Mouse (Mus musculus): ENCODE measurements around the gene Cd68. TPM values are rescaled to one million over a fixed set of nuclear protein-coding genes. Genes with fewer than 3 reads are reported as not detected.
A peak's percentile ranks its signal among the peaks of the same experiment; 100 is the strongest.

Cd68 gene
- total RNA-seq, 2 experiments from 2014 or later = 13.1 to 18.5 TPM

GRCm38 (mm10) chr11:69671726-69672124, 5.8 kb upstream of the Cd68 start:
- no peak for DNase-seq (ENCODE audit: low spot score in 2 of 2)

DNA sequence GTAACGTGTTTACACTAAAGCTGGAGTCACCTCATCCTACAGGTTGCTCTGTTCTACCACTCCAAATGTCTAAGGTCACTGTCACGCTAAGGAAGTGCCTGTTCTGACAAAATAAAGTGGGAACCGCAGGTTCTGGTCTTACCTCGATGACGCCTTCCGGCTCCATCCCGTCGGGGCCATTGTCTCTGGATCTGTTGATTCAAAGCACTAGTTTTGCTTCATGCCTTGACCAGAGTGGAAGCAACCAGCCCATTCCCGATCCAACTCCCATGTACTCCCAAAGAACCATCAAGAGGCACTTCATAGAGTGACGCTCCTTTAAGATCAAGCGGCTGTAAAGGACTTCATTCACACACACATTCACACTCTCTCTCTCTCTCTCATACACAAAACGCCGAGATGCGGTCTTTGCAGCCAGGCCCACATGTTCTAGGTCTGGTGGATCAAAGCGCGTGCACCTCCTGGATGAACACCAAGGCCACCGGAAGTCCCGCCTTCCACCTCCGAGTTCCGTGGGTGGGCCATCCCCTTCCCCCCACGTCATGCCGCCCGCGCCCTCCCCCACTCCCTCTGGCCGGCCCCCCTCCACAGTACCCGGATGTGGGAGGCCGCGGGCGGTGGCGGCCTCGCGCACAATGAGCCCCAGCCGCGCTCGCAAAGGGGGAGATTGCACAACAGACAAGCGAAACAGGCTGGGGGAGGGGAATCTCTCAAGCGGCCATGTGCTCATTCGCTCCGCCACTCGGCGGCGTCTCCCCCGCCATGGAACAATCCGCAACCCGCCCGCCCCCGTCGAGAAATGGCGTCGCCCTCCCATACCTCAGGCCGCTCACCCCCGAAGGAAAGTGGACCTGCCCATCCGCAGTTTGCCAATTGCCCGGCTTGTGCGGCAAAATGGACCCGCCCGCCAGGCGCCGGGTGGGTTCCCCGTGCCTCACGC, 5.1 kb upstream of the Cd68 start:
- DNase-seq (ENCODE audit: low spot score in 2 of 2) = peak; percentile 91 to 96

DNA sequence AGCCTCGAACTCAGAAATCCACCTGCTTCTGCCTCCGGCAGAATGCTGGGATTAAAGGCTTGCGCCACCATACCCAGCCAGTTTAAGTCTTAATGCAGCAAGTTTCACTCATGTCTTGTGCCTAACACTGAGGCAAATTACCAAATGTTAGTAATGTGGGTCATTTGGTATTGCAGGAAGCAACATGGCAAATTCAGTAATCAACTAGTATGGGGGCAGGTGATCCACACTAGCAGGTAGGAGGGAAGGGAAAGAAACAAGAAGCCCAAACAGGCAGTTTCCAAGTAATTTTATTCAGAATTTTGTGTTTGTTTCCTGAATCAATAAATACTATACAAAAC, 682 bp upstream of the Cd68 start:
- no peak for DNase-seq (ENCODE audit: low spot score in 2 of 2)

DNA sequence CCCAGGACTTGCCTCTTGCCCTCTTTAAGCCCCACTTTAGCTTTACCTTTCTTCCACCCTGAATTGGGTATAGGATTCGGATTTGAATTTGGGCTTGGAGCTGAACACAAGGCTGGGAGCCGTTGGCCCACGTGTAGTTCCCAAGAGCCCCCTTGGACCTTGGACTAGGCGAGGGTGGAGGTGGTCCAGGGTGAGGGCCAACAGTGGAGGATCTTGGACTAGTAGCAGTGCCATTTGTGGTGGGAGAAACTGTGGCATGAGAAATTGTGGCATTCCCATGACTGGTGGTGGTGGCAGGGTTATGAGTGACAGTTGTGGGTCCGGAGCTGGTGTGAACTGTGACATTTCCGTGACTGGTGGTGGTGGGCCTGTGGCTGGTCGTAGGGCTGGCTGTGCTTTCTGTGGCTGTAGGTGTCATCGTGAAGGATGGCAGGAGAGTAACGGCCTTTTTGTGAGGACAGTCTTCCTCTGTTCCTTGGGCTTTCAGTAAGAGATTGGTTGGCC, 444 bp downstream of the Cd68 start:
- no peak for DNase-seq (ENCODE audit: low spot score in 2 of 2)

DNA sequence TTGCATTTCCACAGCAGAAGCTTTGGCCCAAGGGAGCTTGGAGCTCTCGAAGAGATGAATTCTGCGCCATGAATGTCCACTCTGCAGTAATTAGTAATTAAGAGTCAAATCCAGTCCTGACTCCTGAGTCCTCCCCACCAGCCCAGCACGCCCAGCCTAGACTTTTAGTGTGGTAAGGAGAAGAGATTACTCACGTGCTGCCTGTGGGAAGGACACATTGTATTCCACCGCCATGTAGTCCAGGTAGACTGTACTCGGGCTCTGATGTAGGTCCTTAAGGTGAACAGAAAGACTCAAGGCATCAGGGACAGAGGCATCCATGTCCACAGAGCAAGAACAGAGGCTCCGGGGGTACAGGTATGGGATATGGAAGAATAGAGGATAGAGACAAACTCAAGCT, 1.1 kb downstream of the Cd68 start:
- DNase-seq (ENCODE audit: low spot score in 2 of 2) = no peak

DNA sequence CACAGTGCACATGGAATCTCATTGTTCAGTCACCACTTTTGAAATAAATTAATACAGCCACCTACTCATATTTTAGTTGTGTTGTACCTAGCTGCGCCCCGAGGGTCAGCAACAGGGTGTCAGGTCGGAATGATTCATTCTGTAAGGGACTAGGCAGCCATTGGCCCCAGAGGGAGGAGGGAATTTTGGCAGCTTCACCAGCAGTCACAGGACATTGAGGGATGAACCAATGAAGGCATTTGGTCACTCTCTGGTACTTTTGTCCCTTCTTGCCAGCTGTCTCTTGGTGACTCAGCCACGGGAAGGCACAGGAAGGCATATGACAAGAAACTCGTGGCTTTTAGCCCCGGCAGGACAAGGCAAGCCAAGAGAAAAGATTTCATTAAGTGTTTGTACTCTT, 2.2 kb downstream of the Cd68 start:
- DNase-seq (ENCODE audit: low spot score in 2 of 2) = no peak

GRCm38 (mm10) chr11:69662967-69663671, 2.8 kb downstream of the Cd68 start:
- DNase-seq (ENCODE audit: low spot score in 2 of 2) = no peak

DNA sequence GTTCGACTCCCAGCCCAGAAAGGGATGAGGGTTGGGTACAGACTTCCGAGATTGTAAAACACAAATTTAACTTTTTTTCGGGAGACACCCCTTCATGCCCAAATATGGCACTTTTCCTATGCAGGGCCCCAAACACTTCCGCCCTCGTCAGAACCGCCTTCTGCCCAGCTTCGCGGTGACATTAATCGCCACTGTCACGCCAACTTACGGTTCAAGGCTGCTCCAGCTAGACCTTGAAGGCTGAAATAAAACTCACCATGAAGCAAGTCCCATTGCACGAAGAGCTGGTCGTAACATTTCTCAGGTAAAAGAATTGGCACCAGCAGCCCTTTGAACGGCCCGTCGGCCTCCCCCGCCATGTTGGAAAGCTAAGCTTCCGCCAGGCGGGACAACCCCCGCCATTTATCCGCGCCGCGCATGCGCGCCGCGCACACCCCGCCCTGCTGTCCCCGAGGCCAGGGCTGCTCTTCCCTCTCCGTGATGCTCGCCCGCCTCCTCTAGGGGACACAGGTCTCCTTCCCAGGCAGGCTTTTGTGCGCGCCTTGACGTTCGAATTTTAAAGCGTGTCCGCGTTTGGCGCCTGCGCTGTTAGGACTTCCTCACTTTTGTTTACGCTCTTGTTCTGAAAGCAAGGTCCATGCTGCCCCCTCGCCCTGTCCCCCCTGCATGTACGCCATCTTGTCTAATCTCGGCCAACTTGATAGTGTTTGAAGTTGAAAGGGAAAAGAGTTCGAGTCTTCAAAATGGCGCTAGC, 3.6 kb downstream of the Cd68 start, which contains the start of gene Mpdu1:
Gene Mpdu1 (minus strand): TSS at position 430 of the 754 bp plus-strand sequence.
- peak; percentile 95 to 96 for DNase-seq (ENCODE audit: low spot score in 2 of 2)

DNA sequence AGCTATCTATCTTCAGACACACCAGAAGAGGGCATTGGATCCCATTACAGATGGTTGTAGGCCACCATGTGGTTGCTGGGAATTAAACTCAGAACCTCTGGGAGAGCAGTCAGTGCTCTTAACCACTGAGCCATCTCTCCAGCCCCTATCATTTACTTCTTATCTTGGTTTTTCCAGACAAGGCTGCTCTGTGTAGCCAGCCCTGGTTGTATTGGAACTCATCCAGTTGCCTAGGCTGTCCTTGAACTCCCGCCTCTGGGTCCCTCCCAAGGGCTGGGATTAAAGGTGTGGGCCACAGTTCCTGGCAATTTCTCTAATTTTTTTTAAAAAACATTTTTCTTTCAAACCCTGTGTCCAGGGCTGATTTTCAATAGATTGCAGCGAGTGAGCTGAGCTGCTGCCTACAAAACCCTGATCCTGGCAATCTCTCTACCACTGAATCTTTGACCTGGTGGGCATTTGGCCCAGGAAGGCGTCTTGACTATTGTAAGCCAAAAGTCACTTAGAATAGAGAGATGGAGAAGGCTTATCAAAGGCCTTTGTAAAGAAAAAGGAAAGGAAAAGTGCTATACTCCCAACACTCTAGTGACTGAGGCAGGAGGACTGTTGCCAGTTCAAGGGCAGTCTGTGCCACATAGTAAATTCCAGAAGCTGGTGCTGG, 4.6 kb downstream of the Cd68 start:
- no peak for DNase-seq (ENCODE audit: low spot score in 2 of 2)

DNA sequence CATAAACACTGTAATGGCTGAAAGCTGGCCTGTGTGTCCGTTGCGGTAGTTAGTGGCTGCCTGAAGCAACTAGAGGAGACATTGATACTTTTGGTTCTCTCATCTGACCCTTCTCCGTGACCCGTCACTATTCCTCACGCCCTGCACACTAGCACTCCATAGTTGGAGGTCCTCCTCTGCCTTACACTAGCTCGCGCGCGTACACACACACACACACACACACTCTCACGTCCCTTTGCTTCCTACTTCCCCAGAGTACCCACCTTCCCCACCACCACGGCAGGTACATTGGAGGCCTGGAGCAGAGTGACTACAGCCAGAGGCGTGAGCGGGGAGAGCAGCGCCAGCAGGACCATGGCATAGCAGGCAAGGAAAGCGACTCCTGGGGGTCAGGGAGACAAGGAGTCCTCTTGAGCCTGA, 8.5 kb downstream of the Cd68 start:
- no peak for DNase-seq (ENCODE audit: low spot score in 2 of 2)

- DNase-seq (ENCODE audit: low spot score in 2 of 2) = no peak
Observed at GRCm38 (mm10) chr11:69656617-69657461, 9.1 kb downstream of the Cd68 start.

DNA sequence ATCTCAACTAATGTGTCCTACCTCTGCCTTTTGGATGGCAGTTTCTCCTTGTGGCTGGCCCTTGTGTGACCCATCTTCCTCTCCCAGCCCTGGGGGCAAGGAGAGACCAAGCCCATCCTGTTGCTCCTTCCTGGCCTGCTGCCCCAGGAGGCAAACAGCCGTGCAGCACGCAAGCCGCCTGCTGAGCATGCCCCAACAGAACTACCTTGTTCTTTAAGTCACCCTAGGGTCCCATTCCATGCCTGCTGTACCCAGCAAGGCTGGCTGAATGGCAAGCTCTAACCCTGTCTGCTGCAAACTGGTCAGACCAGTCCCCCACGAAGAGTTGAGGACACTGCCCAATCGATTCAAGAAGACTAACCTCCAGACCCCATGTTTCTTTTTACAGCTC, 9.9 kb downstream of the Cd68 start:
- DNase-seq (ENCODE audit: low spot score in 2 of 2) = no peak

DNA sequence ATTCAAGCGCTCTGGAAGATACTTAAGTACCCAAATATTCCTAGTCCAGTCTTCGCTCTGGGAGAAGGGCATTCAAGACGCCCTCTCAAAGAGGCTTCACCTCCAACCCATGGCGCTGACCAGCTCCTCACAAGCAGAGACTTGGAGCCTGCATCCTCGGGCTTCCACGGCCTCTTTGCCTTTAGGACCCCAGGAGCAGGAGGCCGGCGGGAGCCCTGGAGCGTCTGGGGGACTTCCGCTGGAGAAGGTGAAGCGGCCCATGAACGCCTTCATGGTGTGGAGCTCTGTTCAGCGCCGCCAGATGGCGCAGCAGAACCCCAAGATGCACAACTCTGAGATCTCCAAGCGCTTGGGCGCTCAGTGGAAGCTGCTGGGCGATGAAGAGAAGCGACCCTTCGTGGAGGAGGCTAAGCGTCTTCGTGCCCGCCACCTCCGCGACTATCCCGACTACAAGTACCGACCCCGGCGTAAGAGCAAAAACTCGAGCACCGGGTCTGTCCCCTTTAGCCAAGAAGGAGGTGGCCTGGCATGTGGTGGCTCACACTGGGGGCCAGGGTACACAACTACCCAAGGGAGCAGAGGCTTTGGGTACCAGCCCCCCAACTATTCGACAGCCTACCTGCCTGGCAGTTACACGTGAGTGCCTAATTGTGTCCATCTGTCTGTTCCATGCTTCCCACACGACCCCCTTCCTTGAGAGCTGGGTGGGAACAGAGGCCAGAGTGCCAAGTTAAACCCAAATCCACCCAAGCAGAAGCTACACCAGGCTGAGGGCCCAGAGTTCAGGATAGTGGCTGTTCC, 10.5 kb downstream of the Cd68 start, which contains the start of gene Sox15:
Gene Sox15 (plus strand): TSS at position 51 of the 801 bp plus-strand sequence.
- peak; percentile 66 to 79 for DNase-seq (ENCODE audit: low spot score in 2 of 2)

DNA sequence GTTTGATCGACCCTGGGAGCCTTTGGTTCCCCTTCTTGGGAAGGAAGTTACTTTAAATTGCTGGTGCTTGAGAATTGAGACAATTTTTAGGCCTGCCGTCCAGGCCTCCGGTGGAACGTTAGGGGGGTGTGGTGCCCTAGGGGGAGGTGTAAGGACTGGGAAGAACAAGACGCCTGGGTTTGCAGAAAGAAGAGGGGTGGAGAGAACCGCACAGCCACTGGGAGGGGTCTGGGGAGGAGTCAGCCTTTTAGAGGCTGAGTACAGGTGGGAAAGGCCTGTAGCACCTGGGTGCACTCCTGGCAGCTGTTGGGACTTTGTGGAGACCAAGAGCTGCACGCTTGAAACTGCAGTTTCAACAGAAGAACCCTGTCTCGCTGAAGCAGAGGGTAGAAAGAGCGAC, 11.2 kb downstream of the Cd68 start:
- DNase-seq (ENCODE audit: low spot score in 2 of 2) = no peak

DNA sequence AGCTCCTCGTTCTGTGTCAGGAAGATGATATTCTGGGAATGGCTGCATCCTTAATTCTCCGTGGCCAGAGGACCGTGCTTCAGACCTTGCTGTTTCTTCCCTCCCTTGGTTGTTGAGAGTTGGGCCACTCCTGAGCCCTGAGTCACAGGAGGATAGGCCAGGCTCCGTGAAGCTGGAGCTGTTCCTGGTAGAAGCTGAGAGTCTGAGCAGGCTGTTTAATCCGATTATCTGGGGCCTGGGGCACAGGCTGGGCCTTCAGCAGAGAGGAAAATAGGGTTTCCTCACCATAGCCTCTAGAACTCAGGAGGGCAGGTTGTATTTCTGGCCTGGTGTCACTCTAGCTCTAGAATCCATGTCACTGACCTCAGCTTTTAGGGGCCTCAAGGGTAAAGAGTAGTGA, 12.6 kb downstream of the Cd68 start:
- DNase-seq (ENCODE audit: low spot score in 2 of 2) = no peak

DNA sequence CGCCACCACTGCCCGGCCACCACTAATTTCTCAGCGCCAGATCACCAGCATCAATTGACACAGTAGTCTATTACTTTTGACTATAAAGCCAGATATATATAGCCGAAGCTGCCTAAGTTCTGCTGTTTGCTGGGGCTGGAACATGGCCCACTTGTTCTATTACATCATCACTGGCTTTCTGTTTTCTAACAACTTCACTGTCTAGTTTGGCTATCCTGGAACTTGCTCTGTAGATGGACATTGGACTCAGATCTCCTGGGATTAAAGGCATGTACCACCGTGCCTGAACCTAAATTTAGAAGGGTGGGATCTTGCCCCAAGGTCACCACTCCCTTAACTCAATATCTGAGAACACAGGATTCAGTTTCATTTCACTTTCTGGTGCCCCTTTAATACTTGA, 20.1 kb downstream of the Cd68 start:
- DNase-seq (ENCODE audit: low spot score in 2 of 2) = no peak

- DNase-seq (ENCODE audit: low spot score in 2 of 2) = no peak
Observed at GRCm38 (mm10) chr11:69635471-69635870, 30.5 kb downstream of the Cd68 start.

GRCm38 (mm10) chr11:69633128-69633866, 32.7 kb downstream of the Cd68 start:
- peak in 1 of 2 experiments; percentile 47 for DNase-seq (ENCODE audit: low spot score in 2 of 2)

Data from layer of hippocampus, postnatal 14 days (tissue).